Mouse (Mus musculus) erythroblast, adult 5-6 weeks (primary cell): ENCODE data around the gene Msi1. TPM values are rescaled to one million over a fixed set of nuclear protein-coding genes. Genes with fewer than 3 reads are reported as not detected.

Source experiments
- total RNA-seq, 2 experiments: library from RNA; stranded (forward) in 1 of 2; stranded (reverse) in 1 of 2; fragments of 150-400 nt in 1 of 2; fragments of 200-764, 138-1000 nt in 1 of 2; gene quantifications; 2 replicates each; pipeline versions ENCODE4 v1.2.3 to v1.2.4; 2015 to 2017; ENCODE audit warnings: low replicate concordance in 2 of 2

The Msi1 gene
- total RNA-seq, 2 experiments from 2014 or later = not detected

Other genes starting within 250 kb of the Msi1 start
- gene Cabp1, start 235.2 kb upstream of the Msi1 start, total RNA-seq (2015; ENCODE audit: low replicate concordance) = 0.19 TPM in 1 of 2 replicates, not detected in the other
- gene Cabp1, start 235.2 kb upstream of the Msi1 start, total RNA-seq (2017; ENCODE audit: low replicate concordance) = not detected in 2 replicates
- 20.1 and 41.5 TPM in 2 replicates for gene Pop5, start 193.8 kb upstream of the Msi1 start, total RNA-seq (2015; ENCODE audit: low replicate concordance)
- 5.9 and 26.6 TPM in 2 replicates for gene Pop5, start 193.8 kb upstream of the Msi1 start, total RNA-seq (2017; ENCODE audit: low replicate concordance)
- 505 and 538 TPM in 2 replicates for gene Rnf10, start 156.7 kb upstream of the Msi1 start, total RNA-seq (2015; ENCODE audit: low replicate concordance)
- 1,329 and 1,906 TPM in 2 replicates for gene Rnf10, start 156.7 kb upstream of the Msi1 start, total RNA-seq (2017; ENCODE audit: low replicate concordance)
- 1.7 and 2.5 TPM in 2 replicates for gene Coq5, start 149.9 kb upstream of the Msi1 start, total RNA-seq (2015; ENCODE audit: low replicate concordance)
- 8.3 and 12.3 TPM in 2 replicates for gene Coq5, start 149.9 kb upstream of the Msi1 start, total RNA-seq (2017; ENCODE audit: low replicate concordance)
- gene Dynll1, start 128.6 kb upstream of the Msi1 start, total RNA-seq (2015; ENCODE audit: low replicate concordance) = 181 and 187 TPM in 2 replicates
- gene Dynll1, start 128.6 kb upstream of the Msi1 start, total RNA-seq (2017; ENCODE audit: low replicate concordance) = 61.4 and 103 TPM in 2 replicates
- gene Srsf9, start 102.4 kb upstream of the Msi1 start, total RNA-seq (2015; ENCODE audit: low replicate concordance) = 25.5 and 41.1 TPM in 2 replicates
- 29.1 and 32.1 TPM in 2 replicates for gene Srsf9, start 102.4 kb upstream of the Msi1 start, total RNA-seq (2017; ENCODE audit: low replicate concordance)
- gene Gatc, start 88.4 kb upstream of the Msi1 start, total RNA-seq (2015; ENCODE audit: low replicate concordance) = 15.0 and 18.4 TPM in 2 replicates
- 1.8 and 4.1 TPM in 2 replicates for gene Gatc, start 88.4 kb upstream of the Msi1 start, total RNA-seq (2017; ENCODE audit: low replicate concordance)
- 9.6 and 9.8 TPM in 2 replicates for gene Triap1, start 88.4 kb upstream of the Msi1 start, total RNA-seq (2015; ENCODE audit: low replicate concordance)
- gene Triap1, start 88.4 kb upstream of the Msi1 start, total RNA-seq (2017; ENCODE audit: low replicate concordance) = 2.8 and 7.7 TPM in 2 replicates
- 164 and 167 TPM in 2 replicates for gene Cox6a1, start 80.6 kb upstream of the Msi1 start, total RNA-seq (2015; ENCODE audit: low replicate concordance)
- 24.7 and 54.8 TPM in 2 replicates for gene Cox6a1, start 80.6 kb upstream of the Msi1 start, total RNA-seq (2017; ENCODE audit: low replicate concordance)
- not detected in 2 replicates for gene Pla2g1b, start 36.7 kb downstream of the Msi1 start, total RNA-seq (2015; ENCODE audit: low replicate concordance)
- gene Pla2g1b, start 36.7 kb downstream of the Msi1 start, total RNA-seq (2017; ENCODE audit: low replicate concordance) = not detected in 2 replicates
- 3.1 and 5.9 TPM in 2 replicates for gene Sirt4, start 55.1 kb downstream of the Msi1 start, total RNA-seq (2015; ENCODE audit: low replicate concordance)
- 0.60 and 2.0 TPM in 2 replicates for gene Sirt4, start 55.1 kb downstream of the Msi1 start, total RNA-seq (2017; ENCODE audit: low replicate concordance)
- gene Pxn, start 77.1 kb downstream of the Msi1 start, total RNA-seq (2015; ENCODE audit: low replicate concordance) = 18.8 and 38.5 TPM in 2 replicates
- gene Pxn, start 77.1 kb downstream of the Msi1 start, total RNA-seq (2017; ENCODE audit: low replicate concordance) = 14.8 and 57.5 TPM in 2 replicates
- gene Rplp0, start 129.9 kb downstream of the Msi1 start, total RNA-seq (2015; ENCODE audit: low replicate concordance) = 681 and 822 TPM in 2 replicates
- 339 and 478 TPM in 2 replicates for gene Rplp0, start 129.9 kb downstream of the Msi1 start, total RNA-seq (2017; ENCODE audit: low replicate concordance)
- gene Gcn1l1, start 135.7 kb downstream of the Msi1 start, total RNA-seq (2015; ENCODE audit: low replicate concordance) = 9.4 and 10.9 TPM in 2 replicates
- 14.2 and 21.3 TPM in 2 replicates for gene Gcn1l1, start 135.7 kb downstream of the Msi1 start, total RNA-seq (2017; ENCODE audit: low replicate concordance)
- gene Rab35, start 202.3 kb downstream of the Msi1 start, total RNA-seq (2015; ENCODE audit: low replicate concordance) = 17.3 and 17.8 TPM in 2 replicates
- gene Rab35, start 202.3 kb downstream of the Msi1 start, total RNA-seq (2017; ENCODE audit: low replicate concordance) = 13.8 and 15.4 TPM in 2 replicates